ENCODE assay signal across 15 mouse cellular contexts in the genomic region with DNA sequence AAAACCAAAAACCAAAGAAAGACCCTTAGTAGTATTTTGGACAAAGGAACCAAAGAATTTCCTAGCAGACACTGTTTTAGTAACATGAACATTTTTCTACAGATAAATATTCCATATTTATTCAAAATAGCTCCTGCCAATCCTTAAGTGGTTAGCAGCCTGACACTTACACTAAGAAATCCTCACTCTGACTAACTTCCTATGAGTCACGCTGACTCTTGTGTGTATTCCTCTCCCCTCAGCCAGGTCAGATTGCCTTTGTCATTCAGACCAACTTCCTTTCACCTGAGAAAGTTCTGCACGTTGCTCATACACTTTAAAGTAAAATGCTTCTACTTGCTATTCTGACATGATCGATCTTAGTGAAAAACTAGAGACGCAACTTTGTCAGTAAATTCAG.
"Had no signal": no experiment of that assay in that cellular context is flagged by ENCODE, and none has a peak within 500 bp of the region (broad histone marks: within the 10 kb centered on the region; RNA-seq: fewer than 3 reads in every experiment).

No protein-coding gene starts in this region.

- H3K27ac ChIP-seq: midbrain, embryonic 10.5 days; midbrain, embryonic 12.5 days; neural tube, embryonic 12.5 days; stomach, embryonic 15.5 days; stomach, postnatal 0 days had no signal

- H3K4me3 ChIP-seq: midbrain, embryonic 10.5 days; midbrain, embryonic 12.5 days; neural tube, embryonic 12.5 days; stomach, embryonic 15.5 days had no signal

- H3K27me3 ChIP-seq: midbrain, embryonic 12.5 days; neural tube, embryonic 12.5 days; stomach, embryonic 15.5 days had no signal

- H3K9me3 ChIP-seq: midbrain, embryonic 10.5 days; midbrain, embryonic 12.5 days; neural tube, embryonic 12.5 days; stomach, embryonic 15.5 days had no signal

- ATAC-seq: midbrain, embryonic 16.5 days had no signal

- H3K4me2 ChIP-seq: lung, embryonic 14.5 days; midbrain, embryonic 12.5 days; neural tube, embryonic 12.5 days; stomach, embryonic 15.5 days had no signal

- H3K9ac ChIP-seq: lung, embryonic 14.5 days; midbrain, embryonic 12.5 days; neural tube, embryonic 12.5 days; stomach, embryonic 15.5 days had no signal

- DNase-seq: lung, adult 18-20 months; lung, embryonic 14.5 days; lung, postnatal 10 days; lung, postnatal 4 days; midbrain, embryonic 14.5 days; right cerebral cortex, postnatal 14 days; thymus, adult 2 months; thymus, postnatal 14 days; thymus, postnatal 36 days had no signal

- H3K4me1 ChIP-seq: midbrain, embryonic 12.5 days; neural tube, embryonic 12.5 days; stomach, embryonic 15.5 days had no signal

- H3K36me3 ChIP-seq: midbrain, embryonic 10.5 days; midbrain, embryonic 12.5 days; neural tube, embryonic 12.5 days; stomach, embryonic 15.5 days had no signal
